Mouse (Mus musculus): ENCODE measurements around the gene Pacsin1.

Pacsin1 gene

GRCm38 (mm10) chr17:27678924-27679813 is 23.9 kb downstream of the Pacsin1 start:
- no peak for DNase-seq

- peak; percentile 50 to 59 for DNase-seq
These were observed 29.7 kb downstream of the Pacsin1 start for GRCm38 (mm10) chr17:27684886-27685549.

GRCm38 (mm10) chr17:27685550-27685913 is 30.2 kb downstream of the Pacsin1 start:
- DNase-seq: no peak

- no peak for DNase-seq
These were observed 31.1 kb downstream of the Pacsin1 start for GRCm38 (mm10) chr17:27686395-27686794.

- no peak for DNase-seq
These were observed 35.8 kb downstream of the Pacsin1 start for GRCm38 (mm10) chr17:27690993-27691693.

GRCm38 (mm10) chr17:27699641-27700244 is 44.4 kb downstream of the Pacsin1 start:
- DNase-seq: peak; percentile 58 to 70

- no peak for DNase-seq
These were observed 45.5 kb downstream of the Pacsin1 start for GRCm38 (mm10) chr17:27700812-27701211.

GRCm38 (mm10) chr17:27701856-27702255 is 46.5 kb downstream of the Pacsin1 start:
- DNase-seq: no peak

- peak; percentile 69 to 70 for DNase-seq
These were observed 47.2 kb downstream of the Pacsin1 start for GRCm38 (mm10) chr17:27702518-27702917.

- DNase-seq: no peak
These were observed 48.8 kb downstream of the Pacsin1 start for GRCm38 (mm10) chr17:27703961-27704621.

GRCm38 (mm10) chr17:27705661-27706060 is 50.4 kb downstream of the Pacsin1 start:
- no peak for DNase-seq

GRCm38 (mm10) chr17:27707954-27708661 is 52.8 kb downstream of the Pacsin1 start:
- peak; percentile 58 to 62 for DNase-seq

GRCm38 (mm10) chr17:27709650-27710049 is 54.3 kb downstream of the Pacsin1 start:
- no peak for DNase-seq

- DNase-seq: no peak
These were observed 57.5 kb downstream of the Pacsin1 start for GRCm38 (mm10) chr17:27712832-27713231.

- peak; percentile 42 to 44 for DNase-seq
These were observed 61.5 kb downstream of the Pacsin1 start for GRCm38 (mm10) chr17:27716804-27717203.

GRCm38 (mm10) chr17:27718250-27718649 is 62.9 kb downstream of the Pacsin1 start:
- peak; percentile 21 to 28 for DNase-seq

GRCm38 (mm10) chr17:27719663-27720062 is 64.4 kb downstream of the Pacsin1 start:
- no peak for DNase-seq

- no peak for DNase-seq
These were observed 65.0 kb downstream of the Pacsin1 start for GRCm38 (mm10) chr17:27720326-27720725.

GRCm38 (mm10) chr17:27721125-27721664 is 65.9 kb downstream of the Pacsin1 start:
- DNase-seq: no peak

GRCm38 (mm10) chr17:27724327-27724726 is 69.0 kb downstream of the Pacsin1 start:
- no peak for DNase-seq

GRCm38 (mm10) chr17:27725011-27725410 is 69.7 kb downstream of the Pacsin1 start:
- no peak for DNase-seq

All from B cell, adult 2 months (primary cell).